Mouse (Mus musculus): ENCODE data around the gene Podxl.

Gene Podxl

GRCm38 (mm10) chr6:31563235-31564181, at the start of gene Podxl:
Podxl (minus strand) TSS chr6:31563981.
- DNase-seq (ENCODE audit: low spot score), result peak; percentile 62

DNA sequence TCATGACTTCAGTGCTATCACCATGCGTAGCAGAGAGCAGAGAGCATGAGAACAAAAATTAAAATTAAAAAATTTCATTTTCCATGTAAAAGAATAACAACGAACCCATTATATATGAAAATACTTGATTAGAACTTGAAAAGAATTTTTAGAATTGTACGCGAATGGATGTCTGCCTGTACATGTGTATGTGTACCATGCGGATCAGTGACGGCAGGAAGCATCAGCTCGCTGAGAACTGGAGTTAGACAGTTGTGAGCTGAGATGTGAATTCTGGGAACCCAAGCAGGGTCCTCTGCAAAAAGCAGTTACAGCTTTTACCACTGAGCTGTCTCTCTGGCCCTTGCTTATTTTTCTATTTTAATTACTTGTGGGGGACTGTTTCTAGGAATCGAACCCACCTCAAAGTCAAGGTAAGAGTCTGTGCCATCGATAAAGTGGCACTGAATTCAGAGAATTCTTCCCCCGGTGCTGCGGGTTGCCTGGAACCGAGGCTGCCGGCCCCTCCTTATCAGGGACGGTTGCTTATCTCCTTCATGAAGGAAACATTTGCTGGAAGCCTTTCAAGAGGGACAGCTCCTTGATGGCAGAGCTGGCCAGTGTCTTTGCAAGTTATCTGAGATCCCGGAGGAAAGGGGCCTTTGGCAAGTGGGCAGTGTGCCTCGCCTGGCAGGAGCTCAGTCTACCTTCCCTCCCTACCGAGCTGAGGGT, 48.9 kb upstream of the Podxl start:
- no peak for DNase-seq (ENCODE audit: low spot score)

GRCm38 (mm10) chr6:31606429-31606828, 42.6 kb upstream of the Podxl start:
- no peak for DNase-seq (ENCODE audit: low spot score)

DNA sequence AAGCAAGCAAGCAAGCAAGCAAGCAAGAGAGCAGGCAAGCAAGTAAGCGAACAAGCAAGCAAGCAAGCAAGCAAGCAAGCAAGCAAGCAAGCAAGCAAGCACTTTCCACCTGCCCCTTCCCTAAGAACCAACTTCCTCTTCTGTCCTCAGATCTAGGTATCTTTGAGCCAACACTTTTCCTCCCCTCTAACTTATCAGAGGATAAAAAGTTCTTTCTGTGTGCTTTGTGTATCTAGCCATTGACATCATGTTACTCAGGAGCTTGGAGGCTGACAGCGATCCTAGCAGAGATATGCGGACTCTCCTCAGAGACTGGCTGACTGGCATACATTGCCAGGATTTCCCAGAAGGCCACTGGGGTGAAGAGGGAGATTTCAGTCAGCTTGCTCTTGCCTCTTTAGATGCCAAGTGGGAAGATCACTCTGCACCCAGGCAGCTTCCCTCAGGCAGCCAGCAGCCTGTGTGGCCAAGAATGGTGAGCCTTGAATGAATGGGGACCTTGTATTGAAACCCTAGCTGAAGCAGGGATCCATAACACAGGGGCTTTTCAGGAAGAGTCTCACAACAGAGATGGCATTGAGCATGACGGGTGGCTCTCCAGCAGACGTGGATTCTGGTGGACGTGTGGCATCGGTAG, 41.0 kb upstream of the Podxl start:
- DNase-seq (ENCODE audit: low spot score), result no peak

GRCm38 (mm10) chr6:31602489-31602888, 38.7 kb upstream of the Podxl start:
- no peak for DNase-seq (ENCODE audit: low spot score)

DNA sequence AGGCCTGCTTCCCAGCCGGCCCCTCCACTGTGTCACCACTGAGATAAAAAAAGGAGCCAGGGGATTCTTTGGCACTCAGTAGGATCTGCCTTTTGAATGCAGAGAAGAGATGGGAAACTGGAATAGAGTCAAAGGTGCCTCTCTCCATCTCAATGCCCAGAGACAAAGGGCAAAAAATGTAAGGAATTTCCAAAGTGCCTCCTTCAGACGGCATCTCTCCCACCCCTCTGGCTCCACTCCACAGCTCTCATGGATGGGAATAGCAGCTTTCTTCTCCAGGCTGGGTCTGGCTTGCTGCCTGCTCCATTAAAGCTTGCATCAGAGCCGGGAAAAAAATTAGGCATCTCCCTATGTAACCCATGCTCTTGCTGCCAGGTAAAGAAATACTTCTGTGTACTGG, 37.4 kb upstream of the Podxl start:
- no peak for DNase-seq (ENCODE audit: low spot score)

DNA sequence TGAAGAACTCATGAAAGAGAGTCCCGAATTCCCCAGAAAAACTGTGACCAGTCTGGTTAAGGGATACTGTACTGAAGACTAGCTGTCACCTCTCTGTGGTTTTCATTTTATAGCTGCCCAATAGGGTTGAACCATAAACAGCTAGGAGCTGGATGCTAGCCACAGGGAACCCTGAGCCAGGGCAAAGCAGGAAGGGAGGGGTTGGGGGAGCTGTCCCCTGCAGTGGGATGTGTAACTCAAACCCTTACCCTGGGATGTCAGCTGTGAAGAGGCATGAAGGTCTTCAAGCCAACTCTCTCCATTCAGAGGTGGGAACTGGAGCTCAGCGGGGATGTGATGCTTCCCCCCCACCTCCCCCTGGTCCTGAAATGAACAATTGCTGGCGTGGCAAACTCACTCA, 36.1 kb upstream of the Podxl start:
- no peak for DNase-seq (ENCODE audit: low spot score)

DNA sequence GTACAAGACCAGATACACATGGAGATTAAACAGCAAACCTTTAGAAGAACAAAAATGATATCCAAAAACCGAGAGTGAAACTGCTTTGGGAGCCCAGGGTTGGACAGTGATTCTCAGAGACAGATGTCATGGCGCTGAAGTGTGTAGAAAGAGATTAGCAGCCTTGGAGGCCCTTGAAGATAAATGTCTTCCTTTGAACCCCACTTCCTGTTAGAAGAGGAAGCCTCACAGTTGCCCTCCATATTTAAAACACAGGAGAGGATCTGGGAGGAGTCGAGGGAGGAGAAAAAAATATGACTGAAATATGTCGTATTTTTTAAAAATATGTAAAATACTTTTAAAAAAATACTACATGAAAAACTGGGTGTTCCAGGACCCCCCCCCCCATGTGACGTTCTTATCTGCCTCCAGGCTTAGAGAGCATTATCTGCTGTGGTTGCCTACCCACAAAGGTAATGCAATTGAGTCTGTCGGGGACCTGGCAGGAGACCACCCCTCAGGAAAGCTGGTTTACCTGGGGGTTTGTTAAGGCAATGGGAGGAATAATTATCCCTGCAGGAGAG, 34.6 kb upstream of the Podxl start:
- no peak for DNase-seq (ENCODE audit: low spot score)

DNA sequence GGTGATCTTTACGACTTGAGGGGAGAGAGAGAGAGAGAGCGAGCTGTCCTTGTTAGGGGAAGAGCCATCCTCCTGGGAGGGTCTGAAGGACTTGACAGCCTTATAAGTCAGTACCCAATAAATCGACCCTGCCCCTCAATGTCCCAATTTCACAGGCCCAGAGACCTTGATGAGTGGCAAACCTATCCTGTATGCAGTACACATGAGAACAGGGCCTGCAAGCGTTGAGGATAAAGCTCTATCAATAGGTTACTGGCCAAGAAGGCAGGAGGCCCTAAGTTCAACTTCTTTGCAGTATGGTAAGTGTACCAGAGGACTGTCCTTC, 33.3 kb upstream of the Podxl start:
- DNase-seq (ENCODE audit: low spot score), result no peak

GRCm38 (mm10) chr6:31596346-31597135, 32.8 kb upstream of the Podxl start:
- no peak for DNase-seq (ENCODE audit: low spot score)

- no peak for DNase-seq (ENCODE audit: low spot score)
Observed at GRCm38 (mm10) chr6:31592579-31593238, 28.9 kb upstream of the Podxl start.

GRCm38 (mm10) chr6:31592128-31592527, 28.3 kb upstream of the Podxl start:
- no peak for DNase-seq (ENCODE audit: low spot score)

- no peak for DNase-seq (ENCODE audit: low spot score)
Observed at GRCm38 (mm10) chr6:31591676-31592075, 27.9 kb upstream of the Podxl start.

DNA sequence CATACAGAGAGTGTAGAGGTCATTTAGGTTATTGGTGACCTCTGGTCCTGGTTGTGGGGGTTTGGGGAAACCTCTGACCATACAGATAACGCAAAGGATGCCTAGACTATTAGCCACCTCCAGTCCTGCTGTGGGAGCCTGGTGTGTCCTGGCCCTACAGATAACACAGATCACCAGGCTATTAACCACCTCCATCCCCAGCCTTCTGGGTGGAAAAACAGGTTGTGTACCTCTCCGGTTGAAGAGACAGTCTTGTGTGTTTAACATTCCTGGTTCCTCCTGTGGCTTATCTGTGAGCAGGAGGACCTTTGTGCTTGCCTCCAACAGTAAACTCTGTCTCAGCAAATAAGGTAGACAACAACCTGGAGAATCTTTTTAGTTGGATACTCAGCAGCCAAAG, 27.0 kb upstream of the Podxl start:
- no peak for DNase-seq (ENCODE audit: low spot score)

DNA sequence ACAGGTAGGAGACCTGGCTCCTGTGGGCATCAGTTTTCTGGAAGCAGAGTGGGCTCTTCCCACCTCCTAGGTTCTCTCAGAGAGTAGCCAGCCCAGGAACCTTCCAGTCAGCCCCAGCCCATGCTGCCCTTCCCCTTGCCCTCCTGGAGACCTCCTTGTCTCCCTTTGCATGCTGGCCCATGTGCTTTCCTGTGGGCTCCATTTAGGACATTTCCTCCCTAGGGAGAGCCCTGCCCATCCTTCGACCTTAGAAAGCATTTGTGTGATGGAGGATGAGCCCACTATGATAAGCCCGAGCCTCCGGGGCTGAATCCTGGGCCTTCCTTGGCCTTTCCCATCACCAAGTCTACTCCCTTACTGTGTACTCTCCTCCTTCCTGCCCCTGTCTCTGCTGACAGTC, 25.5 kb upstream of the Podxl start:
- DNase-seq (ENCODE audit: low spot score), result no peak

- DNase-seq (ENCODE audit: low spot score), result no peak
Observed at GRCm38 (mm10) chr6:31587655-31588054, 23.9 kb upstream of the Podxl start.

DNA sequence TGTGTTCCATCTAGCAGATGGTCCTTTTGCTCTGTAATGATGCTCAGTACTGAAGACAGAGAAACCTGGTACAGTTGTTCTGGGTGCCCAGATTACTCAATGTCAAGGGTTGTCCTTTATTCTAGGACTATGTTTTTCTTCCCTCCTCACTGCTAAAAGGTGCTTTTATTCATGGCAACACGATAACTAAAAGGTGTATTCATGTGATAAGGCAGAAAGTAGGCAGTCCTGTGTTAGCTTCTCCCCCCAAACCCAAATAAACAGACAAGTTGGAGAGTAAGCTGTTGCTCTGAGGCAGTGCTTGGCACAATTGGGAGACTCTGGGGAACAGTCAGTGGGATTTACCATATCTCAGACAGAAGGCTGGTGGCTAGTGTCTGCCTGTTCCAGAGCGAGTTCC, 22.3 kb upstream of the Podxl start:
- no peak for DNase-seq (ENCODE audit: low spot score)

- no peak for DNase-seq (ENCODE audit: low spot score)
Observed at GRCm38 (mm10) chr6:31576151-31576550, 12.4 kb upstream of the Podxl start.

DNA sequence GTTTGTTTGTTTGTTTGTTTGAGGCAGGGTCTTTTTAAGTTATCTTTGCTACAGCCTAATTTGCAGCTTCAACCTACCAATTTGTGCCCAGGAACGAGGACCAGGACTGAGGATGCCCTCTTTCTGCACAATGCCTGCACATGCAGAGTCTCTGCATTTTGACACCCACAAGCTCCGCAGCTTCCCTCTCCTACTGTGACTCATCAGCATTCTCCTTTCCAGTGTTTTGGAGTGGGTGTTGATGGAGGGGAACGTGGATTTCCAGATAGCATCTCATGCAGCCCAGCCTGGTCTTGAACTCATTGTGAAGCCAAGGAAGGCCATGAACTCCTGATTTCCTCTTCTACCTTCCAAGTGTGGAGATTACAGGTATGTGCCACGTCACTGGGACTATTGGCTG, 11.3 kb upstream of the Podxl start:
- DNase-seq (ENCODE audit: low spot score), result no peak

DNA sequence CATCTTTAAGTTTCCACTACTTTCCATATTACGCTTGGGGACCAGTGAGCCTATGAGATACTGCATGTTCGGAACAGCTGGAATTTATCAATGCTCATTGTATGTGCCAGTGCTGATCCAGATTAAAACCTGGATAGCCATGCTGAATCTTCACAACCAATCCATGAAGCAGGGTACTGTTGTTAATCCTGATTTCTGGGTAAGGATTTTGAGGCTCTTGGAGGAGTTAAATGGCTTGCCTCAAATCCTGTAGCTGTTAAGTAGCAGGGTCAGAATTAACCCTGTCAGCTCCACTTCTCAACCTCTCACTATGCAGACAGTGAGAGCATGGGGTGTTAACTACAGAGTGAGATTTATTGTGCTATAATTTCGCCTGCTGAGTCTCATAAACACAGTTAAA, 7.7 kb upstream of the Podxl start:
- no peak for DNase-seq (ENCODE audit: low spot score)

- DNase-seq (ENCODE audit: low spot score), result no peak
Observed at GRCm38 (mm10) chr6:31568070-31568595, 4.4 kb upstream of the Podxl start.

Measured in ovary, postnatal 14 days (tissue).